Mouse (Mus musculus): Measurements from ENCODE around the gene Brk1. TPM values are rescaled to one million over a fixed set of nuclear protein-coding genes. Genes with fewer than 3 reads are reported as not detected.

The Brk1 gene
- total and polyA plus RNA-seq, 3 experiments = 147 to 161 TPM; not detected in 1

DNA sequence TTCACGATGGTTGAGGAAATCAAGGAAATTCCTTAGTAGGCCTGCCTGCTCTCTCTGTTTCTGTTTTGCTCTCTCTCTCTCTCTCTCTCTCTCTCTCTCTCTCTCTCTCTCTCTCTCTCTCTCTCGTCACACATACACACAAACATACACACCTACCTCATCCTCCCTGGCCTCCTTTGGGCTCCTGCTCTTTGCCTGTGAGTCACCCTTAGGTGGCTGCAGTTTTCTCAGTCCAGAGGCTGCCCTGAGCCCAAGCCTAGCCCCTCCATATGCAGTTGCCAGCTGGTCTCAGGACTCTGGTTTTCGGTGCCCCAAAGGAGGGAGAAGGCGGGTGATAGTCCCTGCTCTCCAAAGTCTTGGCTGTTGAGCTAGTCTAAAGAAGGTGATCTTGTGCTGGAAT is 38.4 kb downstream of the Brk1 start:
- Histone ChIP-seq H3K27ac (ENCODE audit: control insufficient read depth, low read depth, low read length) (no peak overlapping the region), H3K27me3 (ENCODE audit: control insufficient read depth in 1 of 2, insufficient read depth in 2 of 2, low read length in 2 of 2) (no peaks in the 10 kb centered on the region), H3K9ac (ENCODE audit: control insufficient read depth, low read depth, low read length, poor library complexity, severe bottlenecking) (no peak overlapping the region), H3K4me1 (ENCODE audit: control insufficient read depth in 1 of 2, insufficient read depth in 2 of 2, low read length in 2 of 2) (peaks cover 0 to 5% of the 10 kb centered on the region in 2 experiments; a peak in 1 of 4 replicates), H3K36me3 (ENCODE audit: control insufficient read depth in 1 of 2, insufficient read depth in 2 of 2, low read length in 2 of 2) (no peaks in the 10 kb centered on the region; a peak in 1 of 4 replicates), H3K79me2 (ENCODE audit: control insufficient read depth, insufficient read depth, low read length, poor library complexity) (no peaks in the 10 kb centered on the region), H3K4me3 (ENCODE audit: control insufficient read depth in 1 of 2, insufficient read depth in 1 of 2, low read depth in 2 of 2, low read length in 2 of 2) (no peak overlapping the region), H3K9me3 (replicated peaks; ENCODE audit: insufficient read depth, low read length) (no peaks in the 10 kb centered on the region)
- TF ChIP-seq MAX (IDR thresholded peaks at IDR 0.05; ENCODE audit: low read length) (no peak), SIN3A (IDR thresholded peaks at IDR 0.05; ENCODE audit: low read length) (no peak), MEF2A (IDR thresholded peaks at IDR 0.05; ENCODE audit: extremely low read depth, insufficient replicate concordance, low read depth, low read length, poor library complexity, severe bottlenecking) (no peak), CHD2 (IDR thresholded peaks at IDR 0.05; ENCODE audit: low read length) (no peak), RAD21 (IDR thresholded peaks at IDR 0.05; ENCODE audit: low read depth, low read length) (no peak), TAL1 (IDR thresholded peaks at IDR 0.05; ENCODE audit: low read length) (no peak), E2F4 (IDR thresholded peaks at IDR 0.05; ENCODE audit: borderline replicate concordance, low read depth, low read length) (no peak), UBTF (IDR thresholded peaks at IDR 0.05; ENCODE audit: borderline replicate concordance, insufficient read depth, low read depth, low read length) (no peak), EP300 (IDR thresholded peaks at IDR 0.05; ENCODE audit: low read depth in 1 of 2, low read length in 2 of 2) (no peak), POLR2AphosphoS2 (IDR thresholded peaks at IDR 0.05; ENCODE audit: low read length) (no peak), BHLHE40 (IDR thresholded peaks at IDR 0.05; ENCODE audit: borderline replicate concordance, low read depth, low read length) (no peak), ELF1 (IDR thresholded peaks at IDR 0.05; ENCODE audit: low read depth, low read length) (no peak), USF1 (IDR thresholded peaks at IDR 0.05; ENCODE audit: low read depth, low read length) (no peak), MYC (IDR thresholded peaks at IDR 0.05; ENCODE audit: low read depth, low read length) (no peak)
- no peak for DNase-seq (ENCODE audit: low read depth, low spot score)

GRCm38 (mm10) chr6:113643967-113644366 is 39.4 kb downstream of the Brk1 start:
- Histone ChIP-seq H3K27ac (ENCODE audit: control insufficient read depth, low read depth, low read length) (no peak overlapping the region), H3K27me3 (ENCODE audit: control insufficient read depth in 1 of 2, insufficient read depth in 2 of 2, low read length in 2 of 2) (no peaks in the 10 kb centered on the region)
- no peak for TF ChIP-seq RAD21 (IDR thresholded peaks at IDR 0.05; ENCODE audit: low read depth, low read length)
- no peak for TF ChIP-seq UBTF (IDR thresholded peaks at IDR 0.05; ENCODE audit: borderline replicate concordance, insufficient read depth, low read depth, low read length)
- TF ChIP-seq E2F4 (IDR thresholded peaks at IDR 0.05; ENCODE audit: borderline replicate concordance, low read depth, low read length) = no peak

More at GRCm38 (mm10) chr6:113643967-113644366, 39.4 kb downstream of the Brk1 start:
- no peak for DNase-seq (ENCODE audit: low read depth, low spot score)
- H3K9me3 ChIP-seq (replicated peaks; ENCODE audit: insufficient read depth, low read length) = no peaks in the 10 kb centered on the region
- no peak overlapping the region for H3K9ac ChIP-seq (ENCODE audit: control insufficient read depth, low read depth, low read length, poor library complexity, severe bottlenecking)
- peaks cover under 1 to 8% of the 10 kb centered on the region in 2 experiments; a peak in 2 of 4 replicates for H3K4me1 ChIP-seq (ENCODE audit: control insufficient read depth in 1 of 2, insufficient read depth in 2 of 2, low read length in 2 of 2)
- H3K4me3 ChIP-seq (ENCODE audit: control insufficient read depth in 1 of 2, insufficient read depth in 1 of 2, low read depth in 2 of 2, low read length in 2 of 2) = no peak overlapping the region
- no peaks in the 10 kb centered on the region; a peak in 2 of 4 replicates for H3K36me3 ChIP-seq (ENCODE audit: control insufficient read depth in 1 of 2, insufficient read depth in 2 of 2, low read length in 2 of 2)
- H3K79me2 ChIP-seq (ENCODE audit: control insufficient read depth, insufficient read depth, low read length, poor library complexity) = no peaks in the 10 kb centered on the region
